Mouse (Mus musculus): ENCODE data around the gene Prom2. TPM values are rescaled to one million over a fixed set of nuclear protein-coding genes. Genes with fewer than 3 reads are reported as not detected.

Prom2 gene
- polyA plus RNA-seq, 1 experiment = 3.3 TPM

DNA sequence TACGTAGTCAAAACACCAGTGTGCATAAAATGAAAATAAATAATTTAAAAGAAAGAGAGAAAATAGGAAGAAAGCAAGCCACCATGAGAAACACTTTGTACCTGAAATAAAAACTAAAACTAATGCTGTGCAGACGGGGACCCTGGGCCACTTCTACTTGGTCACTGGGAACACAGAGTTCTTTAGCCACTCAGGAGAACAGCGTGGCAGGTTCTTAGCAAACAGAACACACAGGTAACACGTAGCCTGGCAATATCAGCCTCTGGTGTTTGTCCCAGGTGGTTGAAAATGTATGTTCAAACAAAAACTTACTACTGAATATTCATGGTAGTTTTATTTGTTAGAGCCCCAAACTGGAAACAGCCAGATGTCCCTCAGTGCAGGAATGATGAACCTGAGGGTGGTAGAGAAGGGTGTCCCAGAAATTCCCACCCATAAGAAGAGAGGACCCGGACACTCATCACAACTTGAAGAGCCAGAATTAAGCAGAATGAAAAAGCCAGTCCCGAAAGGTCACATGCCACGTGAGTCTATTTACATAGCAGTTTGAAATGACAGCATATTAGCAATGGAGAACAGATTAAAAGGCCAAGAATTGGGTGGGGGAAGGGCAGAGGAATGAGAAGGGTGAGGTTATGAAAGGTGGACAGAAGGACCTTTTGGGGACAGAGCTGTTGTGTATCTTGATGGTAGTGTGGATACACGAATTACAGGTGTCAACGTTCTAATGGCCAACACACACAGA is 26.7 kb downstream of the Prom2 start:
- no peak for DNase-seq
- 73% methylated on average over 9 of the region's 9 CpGs for WGBS
- H3K4me1 ChIP-seq (ENCODE audit: control insufficient read depth, insufficient read depth, low read length) = peaks cover 65% of the 10 kb centered on the region
- H3K4me3 ChIP-seq (replicated peaks; ENCODE audit: insufficient read depth, low read depth, low read length) = no peak overlapping the region
- H3K27ac ChIP-seq (ENCODE audit: insufficient read depth, low read length) = no peak overlapping the region
- TF ChIP-seq CTCF (IDR thresholded peaks at IDR 0.05; ENCODE audit: borderline replicate concordance, insufficient read depth, low read depth, low read length) = no peak
- TF ChIP-seq POLR2A (IDR thresholded peaks at IDR 0.05; ENCODE audit: borderline replicate concordance, insufficient read depth, low read length) = no peak
- H3K27me3 ChIP-seq (ENCODE audit: control insufficient read depth, insufficient read depth, low read length) = no peaks in the 10 kb centered on the region

DNA sequence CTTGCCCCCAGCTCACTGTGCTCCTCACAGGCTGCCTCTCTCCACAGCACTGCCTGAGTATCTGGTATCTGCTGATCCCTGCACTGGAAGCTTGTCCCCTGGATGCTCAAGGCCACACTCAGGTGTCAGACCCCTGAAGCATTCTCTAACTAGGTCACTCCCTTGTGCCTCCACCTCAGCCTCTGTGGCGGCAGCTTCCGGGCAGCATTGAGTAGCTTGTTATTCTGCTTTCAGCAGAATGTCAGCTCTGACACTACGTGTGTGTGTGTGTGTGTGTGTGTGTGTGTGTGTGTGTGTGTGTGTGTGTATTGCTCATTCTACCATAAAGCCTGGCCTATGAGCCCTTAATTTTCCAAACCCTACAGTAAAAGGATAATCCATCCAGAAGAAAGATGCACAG is 28.0 kb downstream of the Prom2 start:
- H3K4me3 ChIP-seq (replicated peaks; ENCODE audit: insufficient read depth, low read depth, low read length) = no peak overlapping the region
- peak in 1 of 2 experiments; percentile 46 for DNase-seq
- peaks cover 65% of the 10 kb centered on the region for H3K4me1 ChIP-seq (ENCODE audit: control insufficient read depth, insufficient read depth, low read length)
- peak overlapping the region; percentile 1; the same call in 1 of the 2 replicates for H3K27ac ChIP-seq (ENCODE audit: insufficient read depth, low read length)
- TF ChIP-seq POLR2A (IDR thresholded peaks at IDR 0.05; ENCODE audit: borderline replicate concordance, insufficient read depth, low read length) (no peak), CTCF (IDR thresholded peaks at IDR 0.05; ENCODE audit: borderline replicate concordance, insufficient read depth, low read depth, low read length) (no peak)
- 12% methylated on average over 3 of the region's 3 CpGs for WGBS
- H3K27me3 ChIP-seq (ENCODE audit: control insufficient read depth, insufficient read depth, low read length) = no peaks in the 10 kb centered on the region

DNA sequence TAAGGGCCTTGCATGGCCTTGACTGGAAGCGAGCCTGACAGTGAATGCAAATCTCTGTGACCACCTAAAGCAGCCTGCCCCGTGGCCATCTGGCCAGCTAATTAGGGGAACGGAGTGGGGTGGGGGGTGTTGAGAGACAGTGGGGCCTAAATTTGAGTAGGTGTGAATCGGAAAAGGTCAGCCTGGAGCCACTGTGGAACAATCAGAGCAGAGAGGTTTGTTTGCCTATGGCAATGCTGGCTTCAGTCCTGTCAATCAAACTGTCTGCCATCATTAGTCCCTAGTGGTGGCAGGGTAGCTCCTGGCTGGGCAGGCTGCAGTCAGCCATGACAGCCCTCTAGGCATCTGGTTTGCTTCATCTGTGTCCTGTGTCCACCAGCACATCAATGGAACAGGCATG is 29.8 kb downstream of the Prom2 start:
- WGBS = 9% methylated on average over 4 of the region's 4 CpGs
- TF ChIP-seq POLR2A (IDR thresholded peaks at IDR 0.05; ENCODE audit: borderline replicate concordance, insufficient read depth, low read length) = no peak
- TF ChIP-seq CTCF (IDR thresholded peaks at IDR 0.05; ENCODE audit: borderline replicate concordance, insufficient read depth, low read depth, low read length) = no peak
- peaks cover 66% of the 10 kb centered on the region for H3K4me1 ChIP-seq (ENCODE audit: control insufficient read depth, insufficient read depth, low read length)
- DNase-seq = peak; percentile 45 to 53
- no peak overlapping the region for H3K4me3 ChIP-seq (replicated peaks; ENCODE audit: insufficient read depth, low read depth, low read length)
- no peaks in the 10 kb centered on the region for H3K27me3 ChIP-seq (ENCODE audit: control insufficient read depth, insufficient read depth, low read length)
- no peak overlapping the region for H3K27ac ChIP-seq (ENCODE audit: insufficient read depth, low read length)

DNA sequence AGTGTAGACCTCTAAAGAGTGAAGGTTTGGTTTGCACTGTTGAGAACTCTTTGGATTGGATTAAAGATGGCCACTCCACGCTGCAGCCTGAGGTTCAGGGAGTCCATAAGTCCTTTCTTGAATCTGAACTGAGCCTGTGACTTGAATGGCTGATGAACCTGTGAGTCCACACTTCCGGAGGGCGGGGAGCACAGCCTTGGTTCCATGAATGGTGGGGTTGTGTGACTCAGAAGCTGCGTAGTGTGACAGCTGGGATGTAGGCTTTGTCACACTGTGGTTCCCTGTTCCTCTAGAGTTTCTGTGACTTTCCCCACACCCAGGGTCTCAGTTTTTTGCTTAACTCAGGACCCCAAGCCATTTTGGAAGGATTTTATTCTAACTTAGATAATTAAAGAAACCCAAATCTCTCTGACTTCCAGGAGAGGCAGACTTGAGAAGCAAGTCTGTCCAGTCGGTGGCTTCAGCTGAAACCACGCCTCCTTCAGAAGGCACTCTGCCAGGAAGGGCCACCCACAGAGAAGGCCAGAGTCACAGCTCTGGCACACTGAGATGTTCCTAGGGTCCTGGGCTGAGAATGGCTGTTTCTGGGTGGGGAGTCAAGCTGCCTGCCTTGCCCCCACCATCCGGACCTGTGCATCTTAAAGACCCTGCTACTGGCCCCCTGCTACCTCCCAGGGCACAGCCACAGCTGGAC is 33.2 kb downstream of the Prom2 start:
- Histone ChIP-seq H3K27me3 (ENCODE audit: control insufficient read depth, insufficient read depth, low read length) (no peaks in the 10 kb centered on the region), H3K27ac (ENCODE audit: insufficient read depth, low read length) (peak overlapping the region; percentile 26; the same call in 1 of the 2 replicates), H3K4me1 (ENCODE audit: control insufficient read depth, insufficient read depth, low read length) (peaks cover 67% of the 10 kb centered on the region), H3K4me3 (replicated peaks; ENCODE audit: insufficient read depth, low read depth, low read length) (no peak overlapping the region)
- 40% methylated on average over 7 of the region's 7 CpGs for WGBS
- TF ChIP-seq POLR2A (IDR thresholded peaks at IDR 0.05; ENCODE audit: borderline replicate concordance, insufficient read depth, low read length) = no peak
- no peak for TF ChIP-seq CTCF (IDR thresholded peaks at IDR 0.05; ENCODE audit: borderline replicate concordance, insufficient read depth, low read depth, low read length)
- peak; percentile 70 for DNase-seq

DNA sequence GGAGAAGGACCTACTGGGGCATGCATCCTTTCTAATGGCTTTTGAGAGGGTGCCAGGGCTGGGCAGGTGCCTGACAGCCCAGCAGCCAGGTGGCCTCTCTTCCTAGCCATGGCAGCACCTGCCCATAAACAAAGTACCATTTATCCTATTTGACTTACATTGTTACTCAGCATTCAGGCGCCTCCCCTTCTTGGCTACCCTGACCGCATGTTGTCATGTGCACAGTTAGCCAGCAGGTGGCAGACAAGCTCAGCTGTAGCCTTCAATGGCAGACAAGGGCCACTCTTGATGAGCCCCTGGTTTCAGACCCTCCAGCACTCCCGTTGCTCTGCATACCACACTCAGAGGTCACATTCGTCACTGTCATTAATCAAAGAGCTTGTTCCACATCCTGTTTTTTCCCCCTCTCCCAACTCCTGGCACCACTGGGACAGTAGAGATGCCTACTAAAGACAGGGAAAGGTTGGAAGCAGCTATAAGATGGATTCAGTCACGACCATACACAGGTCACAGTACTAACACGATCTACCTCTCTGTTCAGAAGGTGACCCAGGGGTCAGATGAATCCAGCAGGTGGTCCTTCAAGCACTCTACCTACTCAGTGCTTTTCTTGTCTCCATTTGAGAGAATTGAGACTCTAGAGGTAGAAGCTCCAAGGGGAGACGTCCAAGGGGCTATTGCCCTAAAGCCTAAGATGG is 34.0 kb downstream of the Prom2 start:
- TF ChIP-seq CTCF (IDR thresholded peaks at IDR 0.05; ENCODE audit: borderline replicate concordance, insufficient read depth, low read depth, low read length) = peak; percentile 99
- TF ChIP-seq POLR2A (IDR thresholded peaks at IDR 0.05; ENCODE audit: borderline replicate concordance, insufficient read depth, low read length) = no peak
- no peak overlapping the region for H3K27ac ChIP-seq (ENCODE audit: insufficient read depth, low read length)
- no peaks in the 10 kb centered on the region for H3K27me3 ChIP-seq (ENCODE audit: control insufficient read depth, insufficient read depth, low read length)
- DNase-seq = peak; percentile 83 to 92
- 25% methylated on average over 7 of the region's 7 CpGs for WGBS
- peaks cover 66% of the 10 kb centered on the region for H3K4me1 ChIP-seq (ENCODE audit: control insufficient read depth, insufficient read depth, low read length)
- no peak overlapping the region for H3K4me3 ChIP-seq (replicated peaks; ENCODE audit: insufficient read depth, low read depth, low read length)

DNA sequence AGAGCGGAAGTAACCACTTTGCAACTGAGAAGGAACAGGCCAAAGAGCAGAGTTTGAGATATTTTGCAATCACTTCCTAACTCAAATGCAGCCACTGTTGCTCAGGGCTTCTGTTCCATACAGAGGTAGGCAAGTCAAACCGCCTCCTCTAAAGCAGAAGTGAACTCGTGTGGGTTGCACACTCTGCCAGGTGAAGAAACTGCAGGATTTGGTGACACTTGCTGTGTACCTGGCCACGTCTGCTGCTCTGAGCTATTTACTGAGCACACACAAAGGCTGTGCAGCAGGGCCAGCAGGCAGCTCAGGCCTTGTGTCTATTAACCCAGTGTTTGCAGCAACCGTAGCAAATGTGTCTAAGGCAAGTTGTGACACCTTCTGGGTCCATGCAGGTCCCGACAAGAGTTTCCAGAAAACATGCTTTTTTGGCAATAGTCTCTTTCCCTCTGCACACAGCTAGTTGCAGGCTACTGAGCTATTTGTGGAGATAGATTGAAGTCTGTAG is 35.1 kb downstream of the Prom2 start:
- 61% methylated on average over 6 of the region's 6 CpGs for WGBS
- no peak for TF ChIP-seq POLR2A (IDR thresholded peaks at IDR 0.05; ENCODE audit: borderline replicate concordance, insufficient read depth, low read length)
- TF ChIP-seq CTCF (IDR thresholded peaks at IDR 0.05; ENCODE audit: borderline replicate concordance, insufficient read depth, low read depth, low read length) = no peak

DNA sequence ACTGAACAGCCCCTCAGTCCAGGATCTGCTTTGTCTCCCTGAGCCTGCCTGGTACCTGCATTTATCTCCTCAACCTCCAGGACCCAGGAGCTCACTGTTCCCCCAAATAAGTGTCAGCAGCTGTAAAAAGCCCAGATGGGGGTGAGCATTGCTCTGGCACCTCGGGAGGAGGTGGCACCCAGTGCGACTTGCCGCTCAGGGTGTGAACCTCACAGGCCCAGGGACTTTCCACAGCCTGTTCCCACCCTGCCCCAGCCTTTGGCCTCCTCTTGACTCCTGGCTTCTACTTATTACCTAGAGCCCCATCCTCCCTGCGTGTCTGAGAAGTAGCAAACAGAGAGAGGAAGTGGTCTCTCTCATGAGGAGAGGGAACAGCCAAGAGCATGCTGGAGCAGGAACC is 36.1 kb downstream of the Prom2 start:
- H3K4me3 ChIP-seq (replicated peaks; ENCODE audit: insufficient read depth, low read depth, low read length) = no peak overlapping the region
- no peak for DNase-seq
- peaks cover 48% of the 10 kb centered on the region for H3K4me1 ChIP-seq (ENCODE audit: control insufficient read depth, insufficient read depth, low read length)
- H3K27me3 ChIP-seq (ENCODE audit: control insufficient read depth, insufficient read depth, low read length) = no peaks in the 10 kb centered on the region
- TF ChIP-seq POLR2A (IDR thresholded peaks at IDR 0.05; ENCODE audit: borderline replicate concordance, insufficient read depth, low read length) = no peak
- TF ChIP-seq CTCF (IDR thresholded peaks at IDR 0.05; ENCODE audit: borderline replicate concordance, insufficient read depth, low read depth, low read length) = no peak
- no peak overlapping the region for H3K27ac ChIP-seq (ENCODE audit: insufficient read depth, low read length)
- WGBS = 81% methylated on average over 4 of the region's 4 CpGs

More for the DNA sequence above, 35.1 kb downstream of the Prom2 start:
- H3K27ac ChIP-seq (ENCODE audit: insufficient read depth, low read length) = no peak overlapping the region
- no peaks in the 10 kb centered on the region for H3K27me3 ChIP-seq (ENCODE audit: control insufficient read depth, insufficient read depth, low read length)
- no peak for DNase-seq
- no peak overlapping the region for H3K4me3 ChIP-seq (replicated peaks; ENCODE audit: insufficient read depth, low read depth, low read length)
- peaks cover 56% of the 10 kb centered on the region for H3K4me1 ChIP-seq (ENCODE audit: control insufficient read depth, insufficient read depth, low read length)
